Mouse (Mus musculus): ENCODE results near the gene Zfp36l1.
"Not testable (repeated sequence)": the region's sequence is repeated elsewhere in the genome, so short reads cannot be mapped to it uniquely, and the experiment has no call there.

DNA sequence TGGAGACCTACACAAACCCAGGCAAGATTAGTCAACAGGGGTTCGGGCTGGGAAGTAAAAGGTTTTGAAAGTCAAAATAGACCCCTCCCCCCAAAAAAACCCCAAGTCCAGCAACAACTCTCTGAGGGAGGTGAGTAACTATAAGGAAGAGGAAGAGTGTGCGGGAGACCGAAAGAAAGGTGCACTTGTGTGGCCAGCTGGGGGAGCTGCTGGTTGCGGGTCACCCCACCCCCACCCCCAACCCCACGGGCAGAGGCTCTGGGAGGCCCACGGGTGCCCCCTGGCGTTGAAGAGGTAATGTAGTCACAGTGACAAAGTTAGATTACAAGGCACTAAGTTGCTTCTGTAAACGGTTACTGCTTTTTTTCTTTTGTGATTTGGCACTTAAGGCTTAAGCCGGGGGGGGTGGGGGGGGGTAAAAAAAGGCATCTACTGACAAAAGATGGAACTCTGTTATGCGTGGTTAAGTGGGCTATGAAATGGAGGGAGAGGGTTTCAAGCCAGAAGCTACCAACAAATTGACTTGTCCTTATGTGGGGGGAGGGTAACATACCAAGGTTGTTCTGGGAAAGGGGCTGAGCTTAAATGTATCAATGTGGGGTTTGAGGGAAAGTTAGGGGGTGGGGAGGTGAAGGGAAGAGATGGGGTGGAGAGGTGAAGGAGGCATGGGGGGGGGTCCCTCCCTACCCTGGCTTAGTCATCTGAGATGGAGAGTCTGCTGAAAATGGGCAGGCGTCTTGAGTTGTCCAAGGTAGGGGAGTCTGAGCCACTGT, 3.7 kb downstream of the Zfp36l1 start:
- TF ChIP-seq CTCF (IDR thresholded peaks at IDR 0.05) (peak; percentile 76), EP300 (IDR thresholded peaks at IDR 0.05; ENCODE audit: insufficient read depth, low read depth, low read length) (peak; percentile 85; the same call in 1 of the 2 replicates)
- not testable (repeated sequence) for TF ChIP-seq POLR2A (IDR thresholded peaks at IDR 0.05; ENCODE audit: insufficient read depth, low read depth, low read length)

All from heart, adult 2 months (tissue).